Mouse (Mus musculus): Measurements from ENCODE around the gene Kcnh1.

DNA sequence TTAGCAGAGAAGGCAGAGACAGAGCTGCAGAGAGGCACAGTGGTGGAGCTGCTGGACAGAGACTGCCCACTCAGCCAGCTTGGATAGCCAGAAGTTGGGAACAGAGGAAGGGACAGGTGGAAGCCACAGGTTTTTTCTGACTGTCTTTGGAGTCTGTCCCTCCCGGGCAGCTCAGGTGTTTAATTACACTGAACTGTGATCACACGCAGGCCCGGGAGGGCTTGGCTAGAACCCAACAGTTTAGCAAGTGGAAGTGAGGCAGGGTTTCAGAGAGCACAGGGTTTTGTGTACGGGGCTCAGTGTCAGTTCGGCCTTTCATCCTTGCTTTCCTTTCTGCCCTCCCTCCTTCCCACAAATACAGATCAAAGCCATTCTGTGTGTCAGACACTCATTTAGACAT is 156.8 kb downstream of the Kcnh1 start:
- TF ChIP-seq POLR2A (IDR thresholded peaks at IDR 0.05; ENCODE audit: low read depth, low read length) (no peak), CTCF (IDR thresholded peaks at IDR 0.05; ENCODE audit: extremely low read depth, insufficient read length, insufficient replicate concordance, low read depth, low read length) (no peak)

Data from small intestine, adult 2 months (tissue).